Mouse (Mus musculus): ENCODE measurements around the gene Hist1h3e. TPM values are rescaled to one million over a fixed set of nuclear protein-coding genes. Genes with fewer than 3 reads are reported as not detected.
A peak's percentile ranks its signal among the peaks of the same experiment; 100 is the strongest.

The Hist1h3e gene
- polyA plus RNA-seq, 1 experiment = 1.5 TPM

DNA sequence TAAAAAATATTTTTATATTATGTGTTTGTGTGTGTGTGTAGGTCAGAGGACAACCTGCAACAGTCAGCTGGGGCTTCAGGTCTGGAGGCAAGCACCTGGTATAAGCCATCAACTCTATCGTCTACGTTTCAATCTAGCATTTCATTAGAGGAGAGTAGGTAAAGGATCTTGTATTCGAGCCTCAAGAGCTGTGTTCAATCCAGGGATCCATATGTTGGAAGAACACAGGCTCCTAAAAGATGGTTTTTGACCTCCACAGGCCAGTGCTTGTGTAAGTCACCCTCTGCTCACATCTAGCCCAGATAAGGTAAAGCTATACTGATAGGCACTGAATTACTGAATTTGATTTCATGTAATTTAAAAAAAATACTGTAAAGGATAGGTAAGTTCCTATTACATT is 5.3 kb downstream of the Hist1h3e start:
- no peak for TF ChIP-seq CTCF (IDR thresholded peaks at IDR 0.05; ENCODE audit: borderline replicate concordance, insufficient read depth, low read depth, low read length)
- TF ChIP-seq POLR2A (IDR thresholded peaks at IDR 0.05; ENCODE audit: borderline replicate concordance, insufficient read depth, low read length) = no peak
- peaks cover 2% of the 10 kb centered on the region; the same call in 1 of the 2 replicates for H3K4me1 ChIP-seq (ENCODE audit: control insufficient read depth, insufficient read depth, low read length)
- 58% methylated on average over 3 of the region's 3 CpGs for WGBS
- H3K27ac ChIP-seq (ENCODE audit: insufficient read depth, low read length) = no peak overlapping the region
- no peak for DNase-seq
- no peak overlapping the region for H3K4me3 ChIP-seq (replicated peaks; ENCODE audit: insufficient read depth, low read depth, low read length)
- no peaks in the 10 kb centered on the region for H3K27me3 ChIP-seq (ENCODE audit: control insufficient read depth, insufficient read depth, low read length)

DNA sequence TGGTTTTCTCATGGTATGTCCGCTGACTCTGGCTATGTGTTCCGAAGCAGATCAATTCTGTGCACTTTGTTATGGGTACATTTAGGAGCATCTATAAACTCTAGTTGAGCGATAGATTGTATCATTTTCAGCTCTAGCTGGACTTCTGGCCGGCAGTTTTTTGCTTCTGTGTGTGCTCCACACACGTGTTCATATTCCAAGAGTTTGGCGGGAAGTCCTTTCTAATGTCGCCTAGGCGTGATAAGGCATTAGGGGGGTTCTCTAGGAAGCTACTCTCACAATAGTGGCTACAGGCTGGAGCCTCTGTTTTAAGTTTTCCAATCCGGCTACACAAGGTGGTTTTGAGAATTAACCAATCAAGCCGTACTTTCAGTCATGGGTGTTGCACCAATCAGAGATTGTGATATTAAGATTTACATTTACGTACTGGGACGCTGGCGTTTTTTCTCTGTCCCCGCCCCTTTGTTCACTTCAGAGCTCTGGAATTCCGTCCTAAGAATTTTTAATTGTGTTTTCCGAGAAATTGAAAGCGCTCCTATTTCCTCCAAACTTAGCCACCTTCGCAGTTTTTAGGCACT is 6.2 kb downstream of the Hist1h3e start:
- peak; percentile 61 to 87 for DNase-seq
- peak overlapping the region; percentile 61 for H3K4me3 ChIP-seq (replicated peaks; ENCODE audit: insufficient read depth, low read depth, low read length)
- H3K27me3 ChIP-seq (ENCODE audit: control insufficient read depth, insufficient read depth, low read length) = no peaks in the 10 kb centered on the region
- TF ChIP-seq POLR2A (IDR thresholded peaks at IDR 0.05; ENCODE audit: borderline replicate concordance, insufficient read depth, low read length) = peak; percentile 12; the same call in 1 of the 2 replicates
- no peak for TF ChIP-seq CTCF (IDR thresholded peaks at IDR 0.05; ENCODE audit: borderline replicate concordance, insufficient read depth, low read depth, low read length)
- under 1% methylated on average over 18 of the region's 18 CpGs for WGBS
- H3K27ac ChIP-seq (ENCODE audit: insufficient read depth, low read length) = peak overlapping the region; percentile 41; the same call in 1 of the 2 replicates
- H3K4me1 ChIP-seq (ENCODE audit: control insufficient read depth, insufficient read depth, low read length) = peaks cover 2% of the 10 kb centered on the region; the same call in 1 of the 2 replicates

DNA sequence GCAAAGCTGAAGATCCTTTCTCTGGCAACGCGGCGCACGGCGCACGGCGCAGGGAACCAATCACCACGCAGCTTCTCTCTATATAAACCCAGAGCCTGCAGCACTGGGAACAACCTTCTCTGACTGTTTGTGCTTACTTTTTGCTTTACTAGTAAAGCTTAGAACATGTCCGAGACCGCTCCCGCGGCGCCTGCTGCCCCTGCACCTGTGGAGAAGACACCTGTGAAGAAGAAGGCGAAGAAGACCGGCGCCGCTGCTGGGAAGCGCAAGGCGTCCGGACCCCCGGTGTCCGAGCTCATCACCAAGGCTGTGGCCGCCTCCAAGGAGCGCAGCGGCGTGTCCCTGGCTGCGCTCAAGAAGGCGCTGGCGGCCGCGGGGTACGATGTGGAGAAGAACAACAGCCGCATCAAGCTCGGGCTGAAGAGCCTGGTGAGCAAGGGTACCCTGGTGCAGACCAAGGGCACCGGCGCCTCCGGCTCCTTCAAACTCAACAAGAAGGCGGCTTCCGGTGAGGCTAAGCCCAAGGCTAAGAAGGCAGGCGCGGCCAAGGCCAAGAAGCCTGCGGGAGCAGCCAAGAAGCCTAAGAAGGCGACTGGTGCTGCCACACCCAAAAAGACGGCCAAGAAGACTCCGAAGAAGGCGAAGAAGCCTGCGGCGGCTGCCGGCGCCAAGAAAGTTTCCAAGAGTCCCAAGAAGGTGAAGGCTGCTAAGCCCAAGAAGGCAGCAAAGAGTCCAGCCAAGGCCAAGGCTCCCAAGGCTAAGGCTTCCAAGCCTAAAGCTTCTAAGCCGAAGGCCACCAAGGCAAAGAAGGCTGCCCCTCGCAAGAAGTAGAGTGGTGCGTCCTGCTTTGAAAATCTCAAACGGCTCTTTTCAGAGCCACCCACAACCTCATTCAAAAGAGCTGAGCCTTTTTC is 7.0 kb downstream of the Hist1h3e start:
- Histone ChIP-seq H3K4me3 (replicated peaks; ENCODE audit: insufficient read depth, low read depth, low read length) (peak overlapping the region; percentile 77), H3K4me1 (ENCODE audit: control insufficient read depth, insufficient read depth, low read length) (peaks cover 2% of the 10 kb centered on the region; the same call in 1 of the 2 replicates), H3K27me3 (ENCODE audit: control insufficient read depth, insufficient read depth, low read length) (no peaks in the 10 kb centered on the region), H3K27ac (ENCODE audit: insufficient read depth, low read length) (peak overlapping the region; percentile 41)
- DNase-seq = peak; percentile 74 to 79
- no peak for TF ChIP-seq CTCF (IDR thresholded peaks at IDR 0.05; ENCODE audit: borderline replicate concordance, insufficient read depth, low read depth, low read length)
- TF ChIP-seq POLR2A (IDR thresholded peaks at IDR 0.05; ENCODE audit: borderline replicate concordance, insufficient read depth, low read length) = peak; percentile 57; the same call in 1 of the 2 replicates
- WGBS = under 1% methylated on average over 54 of the region's 54 CpGs

DNA sequence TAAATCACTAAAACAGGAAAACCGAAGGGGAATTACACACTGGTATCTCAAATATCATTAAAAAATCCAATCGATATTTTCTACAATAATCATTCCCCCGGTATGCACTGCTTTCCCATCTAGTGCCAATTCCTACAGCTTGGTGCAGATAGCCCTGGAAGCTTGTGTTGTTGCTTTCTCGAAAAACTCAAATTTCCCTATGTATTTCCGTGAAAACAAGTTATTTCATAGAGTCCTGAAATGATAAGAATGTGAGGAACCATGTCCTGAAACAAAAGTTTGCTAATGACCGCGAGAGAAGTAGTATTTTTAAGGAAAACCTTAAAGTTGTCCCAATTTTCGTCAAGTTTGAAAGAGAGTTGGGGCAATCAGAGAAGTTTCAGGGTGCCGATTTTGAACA is 7.8 kb downstream of the Hist1h3e start:
- Histone ChIP-seq H3K4me3 (replicated peaks; ENCODE audit: insufficient read depth, low read depth, low read length) (peak overlapping the region; percentile 33), H3K27ac (ENCODE audit: insufficient read depth, low read length) (no peak overlapping the region), H3K27me3 (ENCODE audit: control insufficient read depth, insufficient read depth, low read length) (no peaks in the 10 kb centered on the region), H3K4me1 (ENCODE audit: control insufficient read depth, insufficient read depth, low read length) (peaks cover 2% of the 10 kb centered on the region; the same call in 1 of the 2 replicates)
- DNase-seq = no peak
- TF ChIP-seq POLR2A (IDR thresholded peaks at IDR 0.05; ENCODE audit: borderline replicate concordance, insufficient read depth, low read length) = no peak
- 14% methylated on average over 9 of the region's 9 CpGs for WGBS

DNA sequence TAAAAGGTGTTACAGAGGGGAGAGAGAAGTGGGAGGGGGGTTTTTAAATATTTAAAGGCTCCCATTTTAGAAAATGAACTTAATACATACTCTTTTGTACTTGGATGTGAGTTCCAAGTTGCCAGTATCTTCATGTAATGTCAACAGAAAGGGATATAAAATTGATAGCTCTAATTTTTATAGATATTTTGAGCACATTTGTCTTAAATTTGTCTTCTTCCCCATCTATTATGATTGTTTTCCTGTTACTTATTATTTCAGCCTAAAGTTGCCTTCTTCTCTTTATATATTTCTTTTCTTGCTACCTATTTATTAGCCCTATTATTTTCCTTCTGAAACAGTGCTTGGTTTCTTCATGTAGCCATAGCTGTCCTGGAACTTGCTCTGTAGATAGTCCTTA is 9.2 kb downstream of the Hist1h3e start, which contains the start of gene Hist1h1d:
Gene Hist1h1d (plus strand): TSS at position 301 of the 400 bp plus-strand sequence.
- TF ChIP-seq CTCF (IDR thresholded peaks at IDR 0.05; ENCODE audit: borderline replicate concordance, insufficient read depth, low read depth, low read length) (no peak), POLR2A (IDR thresholded peaks at IDR 0.05; ENCODE audit: borderline replicate concordance, insufficient read depth, low read length) (no peak)
- Histone ChIP-seq H3K27ac (ENCODE audit: insufficient read depth, low read length) (no peak within 1 kb of the TSS), H3K27me3 (ENCODE audit: control insufficient read depth, insufficient read depth, low read length) (no peaks in the 10 kb centered on the region), H3K4me1 (ENCODE audit: control insufficient read depth, insufficient read depth, low read length) (peaks cover 2% of the 10 kb centered on the region; the same call in 1 of the 2 replicates), H3K4me3 (replicated peaks; ENCODE audit: insufficient read depth, low read depth, low read length) (no peak within 1 kb of the TSS)
- no peak for DNase-seq

DNA sequence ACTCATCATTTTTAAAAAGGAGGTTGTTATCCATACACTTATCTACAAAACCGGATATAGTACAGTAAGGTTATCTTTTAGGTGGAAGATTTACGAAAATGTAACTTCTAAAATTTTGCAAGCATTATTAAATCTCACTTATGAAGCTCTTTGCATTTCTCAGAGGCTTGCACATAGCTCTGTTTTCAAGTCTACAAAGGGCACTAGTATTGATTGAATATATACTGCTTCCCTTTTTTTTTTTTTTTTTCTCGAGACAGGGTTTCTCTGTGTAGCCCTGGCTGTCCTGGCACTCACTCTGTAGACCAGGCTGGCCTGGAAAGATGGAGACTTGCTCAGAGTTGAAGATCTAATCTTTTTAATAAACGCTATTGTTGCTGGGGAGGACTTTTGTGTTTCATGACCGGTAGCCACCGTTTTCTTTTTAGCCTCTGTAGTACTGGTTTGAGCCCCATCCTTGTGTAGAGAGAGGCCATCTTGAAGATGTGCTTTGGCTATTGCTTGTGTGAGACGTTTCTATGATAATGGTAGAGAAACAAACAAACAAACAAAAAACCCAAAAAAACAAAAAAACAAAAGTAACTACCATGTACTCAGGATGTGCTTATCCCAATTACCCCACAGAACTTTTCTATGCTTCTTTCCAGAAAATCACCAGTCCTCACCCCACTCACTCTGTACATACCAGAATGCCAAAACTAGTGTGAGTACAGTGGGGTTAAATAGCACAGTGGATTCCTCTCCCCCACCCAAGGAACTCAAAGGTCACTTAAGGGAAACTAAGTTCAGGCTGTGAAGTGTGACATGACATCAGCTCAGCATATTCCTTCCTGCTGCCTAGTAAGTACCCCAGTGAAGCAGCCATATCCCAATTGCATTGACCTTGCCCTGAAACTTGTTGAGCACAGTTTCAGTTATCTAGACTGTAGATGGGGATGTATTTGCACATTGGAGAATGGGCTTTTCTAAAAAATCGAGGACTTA is 9.9 kb downstream of the Hist1h3e start:
- WGBS = 43% methylated on average over 8 of the region's 8 CpGs
- H3K4me3 ChIP-seq (replicated peaks; ENCODE audit: insufficient read depth, low read depth, low read length) = peak overlapping the region; percentile 42
- H3K27me3 ChIP-seq (ENCODE audit: control insufficient read depth, insufficient read depth, low read length) = no peaks in the 10 kb centered on the region
- no peak overlapping the region for H3K27ac ChIP-seq (ENCODE audit: insufficient read depth, low read length)
- TF ChIP-seq POLR2A (IDR thresholded peaks at IDR 0.05; ENCODE audit: borderline replicate concordance, insufficient read depth, low read length) (no peak), CTCF (IDR thresholded peaks at IDR 0.05; ENCODE audit: borderline replicate concordance, insufficient read depth, low read depth, low read length) (no peak)
- peaks cover 2% of the 10 kb centered on the region; the same call in 1 of the 2 replicates for H3K4me1 ChIP-seq (ENCODE audit: control insufficient read depth, insufficient read depth, low read length)
- no peak for DNase-seq
